ENCODE assay signal across 25 mouse cellular contexts in the genomic region with DNA sequence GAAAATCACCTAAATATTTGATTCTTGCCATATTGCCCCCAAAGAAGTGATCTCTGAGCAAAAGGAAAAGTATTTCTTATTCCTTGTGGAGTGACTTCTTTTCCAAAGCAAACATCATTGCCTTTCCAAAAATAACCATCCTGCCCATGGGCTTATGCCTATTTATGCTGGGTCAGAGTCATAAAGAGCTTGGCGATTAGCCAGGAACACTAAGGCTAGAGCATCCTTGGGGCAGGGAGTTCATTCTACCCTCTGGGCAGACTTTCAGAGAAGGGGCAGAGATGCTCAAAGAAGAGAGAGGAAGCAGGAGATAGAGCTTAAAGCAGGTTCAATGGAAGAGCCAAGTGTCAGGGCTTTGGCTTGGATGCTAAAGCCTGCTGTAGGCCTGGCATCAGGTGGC.
DNase-seq lines count a peak whose midpoint lies in the region; ATAC-seq and TF ChIP-seq lines count a peak whose summit lies in the region.
"Had no signal": no experiment of that assay in that cellular context is flagged by ENCODE, and none has a peak within 500 bp of the region (broad histone marks: within the 10 kb centered on the region; RNA-seq: fewer than 3 reads in every experiment).

No protein-coding gene starts in this region.

- H3K27me3 ChIP-seq in lung, embryonic 14.5 days (ENCODE audit: insufficient read depth, low read length) = no peaks in the 10 kb centered on the region
- H3K27me3 ChIP-seq: CH12.LX; embryonic facial prominence, embryonic 12.5 days; forebrain, embryonic 12.5 days had no signal

- no peaks in the 10 kb centered on the region for H3K4me1 ChIP-seq in lung, embryonic 14.5 days (ENCODE audit: insufficient read depth)
- H3K4me1 ChIP-seq: forebrain, embryonic 10.5 days; forebrain, embryonic 12.5 days had no signal

- no peaks in the 10 kb centered on the region for H3K9me3 ChIP-seq in lung, embryonic 14.5 days (ENCODE audit: low read depth, low read length)
- H3K9me3 ChIP-seq: embryonic facial prominence, embryonic 10.5 days; embryonic facial prominence, embryonic 12.5 days; forebrain, embryonic 10.5 days; forebrain, embryonic 12.5 days; G1E had no signal

- H3K4me2 ChIP-seq in lung, embryonic 14.5 days = no peak overlapping the region
- H3K4me2 ChIP-seq: embryonic facial prominence, embryonic 12.5 days; forebrain, embryonic 12.5 days had no signal

- no peak overlapping the region for H3K4me3 ChIP-seq in lung, embryonic 14.5 days (ENCODE audit: low read depth, low read length)
- H3K4me3 ChIP-seq: embryonic facial prominence, embryonic 10.5 days; embryonic facial prominence, embryonic 12.5 days; forebrain, embryonic 10.5 days; forebrain, embryonic 12.5 days had no signal

- no peak overlapping the region for H3K9ac ChIP-seq in lung, embryonic 14.5 days
- H3K9ac ChIP-seq: embryonic facial prominence, embryonic 12.5 days; forebrain, embryonic 12.5 days had no signal

- no peak for ATAC-seq in lung, embryonic 14.5 days (ENCODE audit: insufficient read depth)
- ATAC-seq: CD4-positive, CD25-positive, alpha-beta regulatory T cell, adult 4 months; forebrain, embryonic 14.5 days; forebrain, embryonic 16.5 days had no signal

- H3K36me3 ChIP-seq in lung, embryonic 14.5 days (ENCODE audit: insufficient read depth) = no peaks in the 10 kb centered on the region
- H3K36me3 ChIP-seq: embryonic facial prominence, embryonic 10.5 days; embryonic facial prominence, embryonic 12.5 days; forebrain, embryonic 10.5 days; forebrain, embryonic 12.5 days; G1E had no signal

- TF ChIP-seq CTCF in lung, embryonic 14.5 days (IDR thresholded peaks at IDR 0.05; ENCODE audit: low read depth) = no peak

- WGBS in lung, embryonic 14.5 days = 95% methylated on average over 1 of the region's 1 CpGs

- intact Hi-C loops in left cerebral cortex, postnatal 4 days (cut with DNase I) = no loop called here
- intact Hi-C loops in left cerebral cortex, postnatal 25 days (cut with DNase I) = no loop called here
- intact Hi-C loops in heart, postnatal 14 days (cut with DNase I) = no loop called here

- DNase-seq in left cerebral cortex, postnatal 4 days = peak; percentile 25
- DNase-seq in left cerebral cortex, postnatal 25 days (ENCODE audit: low spot score in 2 of 2) = no peak
- peak; percentile 13 for DNase-seq in lung, embryonic 14.5 days
- no peak for DNase-seq in lung, postnatal 36 days
- peak; percentile 76 for DNase-seq in NIH3T3 (ENCODE audit: low read depth)
- DNase-seq in fibroblast of lung, adult 2 months (ENCODE audit: low read depth) = peak; percentile 46
- DNase-seq in heart, postnatal 14 days = no peak
- DNase-seq in gastrocnemius, postnatal 4 days (ENCODE audit: low spot score in 2 of 2) = no peak
- DNase-seq: adrenal gland, adult 8-10 months; adrenal gland, postnatal 14 days; adrenal gland, postnatal 36 days; B cell, adult 2 months; cerebellum, adult 11-12 months; cerebellum, adult 2 months; cerebellum, adult 9-10 months; cerebellum, postnatal 25 days had no signal

- no peak overlapping the region for H3K27ac ChIP-seq in lung, embryonic 14.5 days (ENCODE audit: low read depth)
- H3K27ac ChIP-seq: embryonic facial prominence, embryonic 10.5 days; embryonic facial prominence, embryonic 12.5 days; forebrain, embryonic 10.5 days; forebrain, embryonic 12.5 days had no signal

Comparison
In these comparisons a context has a peak if more than half of its experiments do, and no peak if none do; other contexts are left out.
1. DNase-seq: peak in left cerebral cortex, postnatal 4 days (single experiment), lung, embryonic 14.5 days (single experiment), NIH3T3 (single experiment) and fibroblast of lung, adult 2 months (single experiment); none in left cerebral cortex, postnatal 25 days (0 of 2), lung, postnatal 36 days (single experiment), heart, postnatal 14 days (0 of 2) and gastrocnemius, postnatal 4 days (0 of 2).